Mouse (Mus musculus) liver, embryonic 14 days (tissue): ENCODE results near the gene Ncoa6. TPM values are rescaled to one million over a fixed set of nuclear protein-coding genes. Genes with fewer than 3 reads are reported as not detected.

Experiments
- polyA plus RNA-seq: library from polyadenylated mRNA; depleted of rRNA; stranded (reverse); fragments of >200 nt; gene quantifications from 2 replicates; pipeline ENCODE4 v1.2.3, GENCODE M21; 2012; rRNA removed

Gene Ncoa6
- polyA plus RNA-seq: 8.7 and 10.0 TPM in 2 replicates

GRCm38 (mm10) chr2:155473570-155474088 is at the start of gene Ncoa6:
Gene Ncoa6, minus strand, starts transcription at chr2:155473894.

GRCm38 (mm10) chr2:155517455-155518423 is 44.0 kb upstream of the Ncoa6 start, which contains the start of the genes Acss2 and Ggt7:
Gene Acss2, plus strand, starts transcription at chr2:155517948.
Gene Ggt7, minus strand, starts transcription at chr2:155518237.

GRCm38 (mm10) chr2:155380261-155381059 is 93.2 kb downstream of the Ncoa6 start, which contains the start of gene Trp53inp2:
Gene Trp53inp2, plus strand, starts transcription at chr2:155381059.

DNA sequence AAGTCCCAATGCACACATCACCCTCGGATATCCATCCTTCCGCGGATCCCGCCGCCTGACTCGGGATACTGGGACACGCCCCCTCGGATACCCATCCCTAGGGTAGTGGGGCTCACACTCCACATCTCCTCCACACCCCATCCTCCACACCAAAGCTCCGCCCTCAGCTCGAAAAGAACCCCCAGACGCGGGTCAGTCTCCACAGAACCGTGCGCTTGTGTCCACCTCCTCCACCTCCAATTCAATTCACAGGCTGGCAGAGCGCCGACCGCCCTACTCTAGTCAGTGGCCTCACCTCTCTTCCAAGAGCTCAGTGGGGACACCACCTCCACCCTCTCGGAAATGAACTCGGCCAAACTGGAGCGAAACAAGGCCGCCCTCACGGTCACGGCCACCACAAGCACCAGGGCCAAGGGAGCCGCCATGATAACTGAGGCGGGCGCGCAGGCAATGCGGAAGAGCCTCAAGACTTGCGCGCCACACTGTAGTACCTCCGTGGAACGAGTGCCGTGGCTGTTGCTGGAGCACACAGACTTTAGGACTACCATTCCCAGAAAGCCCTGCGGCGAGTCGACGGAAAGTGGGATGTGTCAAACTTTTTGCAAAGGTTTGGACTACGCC is 116.6 kb downstream of the Ncoa6 start, which contains the start of gene Pigu:
Pigu (minus strand) TSS at position 460 of the 621 bp plus-strand sequence.

Other genes starting within 250 kb of the Ncoa6 start
- gene Dynlrb1, start 237.4 kb downstream of the Ncoa6 start, polyA plus RNA-seq: 183 and 192 TPM in 2 replicates
- 7.2 TPM in 2 replicates for gene Map1lc3a, start 197.6 kb downstream of the Ncoa6 start, polyA plus RNA-seq
- gene Pigu, start 116.5 kb downstream of the Ncoa6 start, polyA plus RNA-seq: 15.7 and 18.0 TPM in 2 replicates
- gene Trp53inp2, start 92.8 kb downstream of the Ncoa6 start, polyA plus RNA-seq: 2.1 TPM in 2 replicates
- gene Acss2, start 44.1 kb upstream of the Ncoa6 start, polyA plus RNA-seq: 12.1 and 13.7 TPM in 2 replicates
- gene Ggt7, start 44.3 kb upstream of the Ncoa6 start, polyA plus RNA-seq: 0.21 and 0.26 TPM in 2 replicates
- 35.3 and 39.8 TPM in 2 replicates for gene Gss, start 118.9 kb upstream of the Ncoa6 start, polyA plus RNA-seq
- 2.7 and 3.5 TPM in 2 replicates for gene Myh7b, start 137.3 kb upstream of the Ncoa6 start, polyA plus RNA-seq
- gene Trpc4ap, start 218.5 kb upstream of the Ncoa6 start, polyA plus RNA-seq: 34.3 and 36.2 TPM in 2 replicates